ENCODE assay signal across 8 mouse cellular contexts in the genomic region with DNA sequence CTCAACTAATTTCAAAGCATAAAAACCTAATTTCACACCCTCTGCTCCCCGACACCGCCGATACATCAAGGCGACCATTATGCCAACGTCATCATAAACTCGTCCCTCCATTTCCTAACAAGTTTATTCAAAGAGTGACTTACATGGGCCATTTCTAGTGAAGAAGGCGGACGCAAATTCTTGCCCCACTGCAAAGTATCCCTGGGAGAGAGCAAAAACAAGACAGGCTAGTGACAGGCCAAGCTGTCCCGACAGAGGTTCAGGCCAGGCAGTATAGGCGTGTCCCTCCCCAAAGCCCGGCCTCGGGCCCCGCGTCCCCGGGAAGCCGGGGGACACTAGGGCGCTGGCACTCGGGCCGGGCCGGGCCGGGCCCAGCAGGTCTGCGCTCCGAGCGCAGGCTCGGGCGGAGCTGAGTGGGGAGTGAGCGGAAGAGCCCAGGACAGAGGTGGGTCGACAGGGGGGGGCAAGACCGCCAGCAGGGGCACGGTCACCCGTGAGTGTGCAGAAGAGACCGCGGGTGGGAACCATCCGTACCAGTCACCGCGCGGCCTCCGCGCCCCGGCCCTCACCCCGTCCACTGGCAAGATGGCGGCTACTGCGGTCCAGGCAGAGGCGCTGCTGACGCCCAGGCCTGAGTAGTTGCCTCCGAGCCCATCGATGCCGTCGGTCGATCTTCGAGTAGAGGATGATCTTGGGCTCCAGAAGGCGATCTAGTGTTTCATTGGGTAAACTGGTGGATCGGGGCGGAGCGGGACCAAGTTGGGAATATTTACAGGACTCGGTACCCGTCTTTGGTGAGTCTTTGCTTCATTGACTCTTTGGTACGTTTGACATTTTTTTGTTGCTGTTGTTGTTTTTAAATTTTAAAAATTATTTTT. TPM values are rescaled to one million over a fixed set of nuclear protein-coding genes. Genes with fewer than 3 reads are reported as not detected.
DNase-seq lines count a peak whose midpoint lies in the region; ATAC-seq and TF ChIP-seq lines count a peak whose summit lies in the region.

A gene (minus strand): TSS at position 693 of the 878 bp plus-strand sequence.

- peak; percentile 88 for TF ChIP-seq POLR2A in brain, embryonic 14.5 days (IDR thresholded peaks at IDR 0.05; ENCODE audit: borderline replicate concordance, extremely low read depth, insufficient read depth, insufficient read length, poor library complexity, severe bottlenecking)

- peak within 1 kb of the TSS; percentile 93 for H3K4me3 ChIP-seq in erythroblast, embryonic 14.5 days (replicated peaks)
- peak within 1 kb of the TSS; percentile 76 for H3K4me3 ChIP-seq in heart, embryonic 11.5 days (ENCODE audit: low read depth, low read length)
- H3K4me3 ChIP-seq in kidney, embryonic 16.5 days (ENCODE audit: low read length): peak within 1 kb of the TSS; percentile 81
- H3K4me3 ChIP-seq in liver, embryonic 12.5 days: peak within 1 kb of the TSS; percentile 75
- H3K4me3 ChIP-seq in stomach, embryonic 15.5 days (replicated peaks): peak within 1 kb of the TSS; percentile 72

- DNase-seq in CD4-positive helper T cell, adult 2 months (ENCODE audit: low read depth, low spot score): peak; percentile 94
- DNase-seq in brain, embryonic 14.5 days (ENCODE audit: low read depth): peak; percentile 99
- peak; percentile 78 to 85 for DNase-seq in natural killer cell, adult 2 months (ENCODE audit: low spot score in 2 of 2)

- under 1% methylated on average over 55 of the region's 58 CpGs for WGBS in heart, embryonic 11.5 days (ENCODE audit: insufficient replicate concordance)
- under 1% methylated on average over 58 of the region's 58 CpGs for WGBS in kidney, embryonic 16.5 days
- WGBS in liver, embryonic 12.5 days (ENCODE audit: insufficient replicate concordance): under 1% methylated on average over 58 of the region's 58 CpGs
- under 1% methylated on average over 58 of the region's 58 CpGs for WGBS in stomach, embryonic 15.5 days

- H3K27ac ChIP-seq in heart, embryonic 11.5 days (ENCODE audit: low read depth, low read length): peak within 1 kb of the TSS; percentile 94
- H3K27ac ChIP-seq in kidney, embryonic 16.5 days (ENCODE audit: low read length): peak within 1 kb of the TSS; percentile 89
- peak within 1 kb of the TSS; percentile 93 for H3K27ac ChIP-seq in liver, embryonic 12.5 days
- peak within 1 kb of the TSS; percentile 90 for H3K27ac ChIP-seq in stomach, embryonic 15.5 days

- peaks cover 36% of the 10 kb centered on the region for H3K4me1 ChIP-seq in erythroblast, embryonic 14.5 days (ENCODE audit: control insufficient read depth)
- H3K4me1 ChIP-seq in heart, embryonic 11.5 days (ENCODE audit: control insufficient read depth, insufficient read depth, low read length): peaks cover 16% of the 10 kb centered on the region
- peaks cover 22% of the 10 kb centered on the region for H3K4me1 ChIP-seq in kidney, embryonic 16.5 days (ENCODE audit: insufficient read depth, low read length)
- peaks cover 39% of the 10 kb centered on the region for H3K4me1 ChIP-seq in liver, embryonic 12.5 days
- peaks cover 8% of the 10 kb centered on the region for H3K4me1 ChIP-seq in stomach, embryonic 15.5 days

- H3K27me3 ChIP-seq in erythroblast, embryonic 14.5 days (ENCODE audit: control insufficient read depth): peaks cover 5% of the 10 kb centered on the region; the same call in 1 of the 2 replicates
- no peaks in the 10 kb centered on the region for H3K27me3 ChIP-seq in heart, embryonic 11.5 days (ENCODE audit: control insufficient read depth, insufficient read depth, low read length)
- no peaks in the 10 kb centered on the region for H3K27me3 ChIP-seq in kidney, embryonic 16.5 days (ENCODE audit: insufficient read depth, low read length)
- no peaks in the 10 kb centered on the region for H3K27me3 ChIP-seq in liver, embryonic 12.5 days (replicated peaks)
- no peaks in the 10 kb centered on the region for H3K27me3 ChIP-seq in stomach, embryonic 15.5 days (replicated peaks)

- peak within 1 kb of the TSS; percentile 99 for H3K9ac ChIP-seq in heart, embryonic 11.5 days (ENCODE audit: low read depth, low read length)
- H3K9ac ChIP-seq in kidney, embryonic 16.5 days (replicated peaks; ENCODE audit: low read length): peak within 1 kb of the TSS; percentile 90
- H3K9ac ChIP-seq in liver, embryonic 12.5 days: peak within 1 kb of the TSS; percentile 91
- H3K9ac ChIP-seq in stomach, embryonic 15.5 days: peak within 1 kb of the TSS; percentile 67

- no peak for TF ChIP-seq CTCF in brain, embryonic 14.5 days (IDR thresholded peaks at IDR 0.05; ENCODE audit: borderline replicate concordance, extremely low read depth, insufficient read depth, insufficient read length)

- peaks cover 12% of the 10 kb centered on the region for H3K36me3 ChIP-seq in erythroblast, embryonic 14.5 days (ENCODE audit: control insufficient read depth)
- H3K36me3 ChIP-seq in heart, embryonic 11.5 days (ENCODE audit: control insufficient read depth, insufficient read depth, low read length): peaks cover under 1% of the 10 kb centered on the region
- peaks cover 1% of the 10 kb centered on the region for H3K36me3 ChIP-seq in kidney, embryonic 16.5 days (ENCODE audit: insufficient read depth, low read length)
- H3K36me3 ChIP-seq in liver, embryonic 12.5 days: peaks cover 7% of the 10 kb centered on the region
- H3K36me3 ChIP-seq in stomach, embryonic 15.5 days: no peaks in the 10 kb centered on the region

- peak within 1 kb of the TSS; percentile 76 for H3K4me2 ChIP-seq in heart, embryonic 11.5 days
- peak within 1 kb of the TSS; percentile 84 for H3K4me2 ChIP-seq in kidney, embryonic 16.5 days (replicated peaks; ENCODE audit: low read depth, low read length)
- peak within 1 kb of the TSS; percentile 86 for H3K4me2 ChIP-seq in liver, embryonic 12.5 days
- H3K4me2 ChIP-seq in stomach, embryonic 15.5 days: peak within 1 kb of the TSS; percentile 64

- peak; percentile 95 for ATAC-seq in heart, embryonic 11.5 days (replicated peaks; ENCODE audit: insufficient number of reproducible peaks, low FRiP score, low TSS enrichment)
- peak; percentile 96 for ATAC-seq in kidney, embryonic 16.5 days (ENCODE audit: low FRiP score, low TSS enrichment)
- ATAC-seq in liver, embryonic 12.5 days: peak; percentile 97
- ATAC-seq in stomach, embryonic 15.5 days (ENCODE audit: insufficient read depth, low FRiP score, low read depth): peak; percentile 97

- H3K9me3 ChIP-seq in erythroblast, embryonic 14.5 days (ENCODE audit: control insufficient read depth, low read length): no peaks in the 10 kb centered on the region
- no peaks in the 10 kb centered on the region for H3K9me3 ChIP-seq in heart, embryonic 11.5 days (replicated peaks; ENCODE audit: control insufficient read depth, low read length)
- no peaks in the 10 kb centered on the region for H3K9me3 ChIP-seq in kidney, embryonic 16.5 days (ENCODE audit: low read length)
- no peaks in the 10 kb centered on the region for H3K9me3 ChIP-seq in liver, embryonic 12.5 days (replicated peaks)
- no peaks in the 10 kb centered on the region for H3K9me3 ChIP-seq in stomach, embryonic 15.5 days

RNA-seq across cellular contexts. Expression of the gene that starts here (rescaled TPM):
- polyA plus RNA-seq in brain, embryonic 14.5 days (2012; rRNA removed): 81.0 and 100 TPM in 2 replicates
- polyA plus RNA-seq in erythroblast, embryonic 14.5 days (2012): 4.1 and 6.6 TPM in 2 replicates
- polyA plus RNA-seq in heart, embryonic 11.5 days (2014; fragmentation: Nextera tagmentation; extraction: Ambion mirVana): 131 and 138 TPM in 2 replicates
- 166 and 172 TPM in 2 replicates for polyA plus RNA-seq in kidney, embryonic 16.5 days (2015; fragmentation: Nextera tagmentation; extraction: Ambion mirVana)
- polyA plus RNA-seq in liver, embryonic 12.5 days (2016; fragmentation: Nextera tagmentation; extraction: Ambion mirVana): 109 TPM in 2 replicates
- 159 and 165 TPM in 2 replicates for polyA plus RNA-seq in stomach, embryonic 15.5 days (2015; fragmentation: Nextera tagmentation; extraction: Ambion mirVana)

Comparison
In these comparisons a context has a peak if more than half of its experiments do, and no peak if none do; other contexts are left out.
1. Peak in every context shown above with its lines: DNase-seq, ATAC-seq, H3K4me3 ChIP-seq and H3K27ac ChIP-seq.
2. RNA of the gene that starts here (polyA plus RNA-seq): 166 to 172 TPM in kidney, embryonic 16.5 days, 159 to 165 TPM in stomach, embryonic 15.5 days, 131 to 138 TPM in heart, embryonic 11.5 days, 109 TPM in liver, embryonic 12.5 days and 81.0 to 100 TPM in brain, embryonic 14.5 days; 4.1 to 6.6 TPM in erythroblast, embryonic 14.5 days; every median in the first group is over 10 times any median in the second.